Mouse (Mus musculus) stomach, embryonic 15.5 days (tissue): ENCODE results near the gene Heatr5a. TPM values are rescaled to one million over a fixed set of nuclear protein-coding genes. Genes with fewer than 3 reads are reported as not detected.

ENCODE experiments used
- ATAC-seq: fragments of 200-750 bp; cut with Nextera tagmentation; 2 replicates; pipeline ENCODE4 v1.8.0; 2017; ENCODE audit warnings: low read depth, moderate number of reproducible peaks, moderate TSS enrichment; ENCODE audit not compliant: insufficient read depth, low FRiP score
- H3K27ac ChIP-seq: fragments of 300-500 bp; sonication (generic); 2 replicates; pipeline ENCODE4 v1.5.1; 2015; ENCODE audit warnings: mild to moderate bottlenecking, inconsistent platforms
- H3K27me3 ChIP-seq: fragments of 300-500 bp; sonication (generic); replicated peaks from 2 replicates; pipeline ENCODE4 v1.6.1; 2015; ENCODE audit warnings: inconsistent platforms
- H3K36me3 ChIP-seq: fragments of 300-500 bp; sonication (generic); 2 replicates; pipeline ENCODE4 v1.6.1; 2015; ENCODE audit warnings: inconsistent platforms
- H3K4me1 ChIP-seq: fragments of 300-500 bp; sonication (generic); 2 replicates; pipeline ENCODE4 v1.6.1; 2015; ENCODE audit warnings: inconsistent platforms
- H3K4me2 ChIP-seq: fragments of 300-500 bp; sonication (generic); 2 replicates; pipeline ENCODE4 v1.6.1; 2015; ENCODE audit warnings: mild to moderate bottlenecking, inconsistent platforms
- H3K4me3 ChIP-seq: fragments of 300-500 bp; sonication (generic); replicated peaks from 2 replicates; pipeline ENCODE4 v1.5.1; 2015; ENCODE audit warnings: inconsistent platforms
- H3K9ac ChIP-seq: fragments of 300-500 bp; sonication (generic); 2 replicates; pipeline ENCODE4 v1.6.1; 2015; ENCODE audit warnings: inconsistent platforms
- H3K9me3 ChIP-seq: fragments of 300-500 bp; sonication (generic); 2 replicates; pipeline ENCODE4 v1.6.1; 2016; ENCODE audit warnings: inconsistent platforms
- WGBS: fragments of 180-500 bp; shearing (Covaris S2); methylation state at CpG from one replicate; pipeline ENCODE4 v1.1.7; 2015; 5-methylcytosine and 5-hydroxymethylcytosine counted together
- polyA plus RNA-seq: library from polyadenylated mRNA; unstranded; fragments of >200 nt; fragmentation: Nextera tagmentation; extraction: Ambion mirVana; gene quantifications from 2 replicates; pipeline ENCODE4 v1.2.1, GENCODE M21; 2015

The Heatr5a gene
- polyA plus RNA-seq, 1 experiment from 2014 or later: 10.0 TPM

DNA sequence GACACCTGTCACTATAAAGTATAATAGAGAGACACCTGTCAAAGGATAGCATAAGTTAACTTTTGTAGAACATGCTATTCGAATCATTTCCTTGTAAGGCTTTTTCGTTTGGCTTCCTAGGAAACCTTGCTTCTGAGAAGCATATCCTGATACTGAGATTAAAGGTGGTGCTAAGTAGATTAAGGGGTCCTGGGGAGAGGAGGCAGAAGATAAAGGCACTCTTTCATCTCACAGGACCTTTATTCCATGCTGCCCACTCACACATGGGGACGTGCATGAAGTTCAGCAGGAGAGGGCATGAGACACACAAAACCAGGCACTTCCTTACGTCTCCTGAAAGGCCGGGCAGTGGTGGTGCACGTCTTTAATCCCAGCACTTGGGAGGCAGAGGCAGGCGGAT lies 115.7 kb downstream of the Heatr5a start:
- ATAC-seq: no peak
- 69% methylated on average over 7 of the region's 7 CpGs for WGBS

DNA sequence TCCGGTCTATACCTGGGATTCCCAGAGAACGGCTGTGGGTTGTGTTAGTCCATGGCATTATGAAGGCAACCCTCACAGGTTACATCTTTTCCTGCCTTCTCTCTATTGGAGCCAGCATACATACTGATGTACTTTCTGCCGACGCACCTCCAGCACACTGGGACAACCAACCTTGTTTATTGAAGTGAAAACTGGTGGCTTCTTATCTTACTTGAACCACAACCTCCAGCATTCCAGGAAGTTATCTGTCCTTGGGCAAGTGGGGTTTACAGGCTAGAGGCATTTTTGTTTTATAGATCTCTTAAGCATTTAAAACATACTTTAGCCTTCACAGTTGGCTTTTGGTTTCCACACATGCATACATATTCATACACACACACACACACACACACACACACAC lies 119.5 kb downstream of the Heatr5a start:
- Histone ChIP-seq H3K4me2 (no peak overlapping the region), H3K9me3 (no peaks in the 10 kb centered on the region), H3K4me3 (no peak overlapping the region), H3K27ac (no peak overlapping the region), H3K4me1 (no peaks in the 10 kb centered on the region), H3K36me3 (no peaks in the 10 kb centered on the region), H3K9ac (no peak overlapping the region), H3K27me3 (no peaks in the 10 kb centered on the region)
- peak; percentile 81; the same call in 1 of the 2 replicates for ATAC-seq
- 74% methylated on average over 4 of the region's 4 CpGs for WGBS

More for the DNA sequence above, 115.7 kb downstream of the Heatr5a start:
- Histone ChIP-seq H3K4me1 (no peaks in the 10 kb centered on the region), H3K27ac (no peak overlapping the region), H3K4me2 (no peak overlapping the region), H3K4me3 (no peak overlapping the region), H3K36me3 (no peaks in the 10 kb centered on the region), H3K9me3 (no peaks in the 10 kb centered on the region), H3K27me3 (no peaks in the 10 kb centered on the region), H3K9ac (no peak overlapping the region)

- WGBS: 72% methylated on average over 3 of the region's 3 CpGs
These were observed 120.0 kb downstream of the Heatr5a start for GRCm38 (mm10) chr12:51851155-51851554.

DNA sequence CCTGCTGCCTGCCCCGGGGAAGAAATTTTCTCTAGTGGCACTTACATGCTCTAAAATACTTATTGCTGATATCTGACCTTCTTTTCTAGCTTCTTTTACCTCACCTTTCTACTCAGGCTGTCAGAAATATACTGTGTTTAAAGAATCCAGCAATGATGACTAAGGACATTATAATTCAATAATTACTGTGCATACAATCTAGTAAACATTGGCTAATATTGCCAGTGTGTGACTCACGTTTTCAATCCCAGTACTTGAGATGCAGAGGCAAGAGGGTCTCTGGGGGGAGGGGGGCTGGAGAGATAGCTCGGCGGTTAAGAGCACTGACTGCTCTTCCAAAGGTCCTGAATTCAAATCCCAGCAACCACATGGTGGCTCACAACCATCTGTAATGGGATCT lies 120.8 kb downstream of the Heatr5a start:
- Histone ChIP-seq H3K36me3 (no peaks in the 10 kb centered on the region), H3K4me2 (no peak overlapping the region), H3K9ac (no peak overlapping the region), H3K27me3 (no peaks in the 10 kb centered on the region), H3K4me3 (no peak overlapping the region), H3K4me1 (no peaks in the 10 kb centered on the region), H3K9me3 (no peaks in the 10 kb centered on the region), H3K27ac (no peak overlapping the region)
- no peak for ATAC-seq
- 69% methylated on average over 4 of the region's 4 CpGs for whole genome bisulfite sequencing

More at GRCm38 (mm10) chr12:51851155-51851554, 120.0 kb downstream of the Heatr5a start:
- Histone ChIP-seq H3K27ac (no peak overlapping the region), H3K36me3 (no peaks in the 10 kb centered on the region), H3K9me3 (no peaks in the 10 kb centered on the region), H3K4me1 (no peaks in the 10 kb centered on the region), H3K27me3 (no peaks in the 10 kb centered on the region), H3K4me3 (no peak overlapping the region), H3K9ac (no peak overlapping the region), H3K4me2 (no peak overlapping the region)
- ATAC-seq: no peak; the same call in 1 of the 2 replicates

DNA sequence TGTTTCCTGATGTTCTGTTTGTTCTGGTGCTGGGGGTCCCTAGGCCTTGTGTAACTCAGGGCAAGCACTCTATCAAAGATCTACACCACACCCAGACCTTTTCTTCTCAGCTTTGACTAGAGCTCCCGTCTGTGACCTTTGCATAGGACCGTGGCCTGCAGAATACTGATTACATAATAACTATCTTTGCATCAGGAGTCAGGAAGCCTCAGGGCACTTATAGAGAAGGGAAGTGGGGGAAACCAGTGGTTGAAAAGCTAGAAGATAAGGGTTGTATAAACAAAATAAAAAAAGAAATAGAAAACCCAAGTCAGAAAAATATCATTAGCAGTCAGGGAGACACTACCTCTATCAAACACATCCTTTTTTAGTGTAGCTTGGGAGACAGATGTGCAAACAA lies 121.2 kb downstream of the Heatr5a start:
- Histone ChIP-seq H3K9me3 (no peaks in the 10 kb centered on the region), H3K4me3 (no peak overlapping the region), H3K27ac (no peak overlapping the region), H3K4me2 (no peak overlapping the region), H3K4me1 (0 out of 2 replicates have a peak, but pooled peaks cover 2% of the 10 kb centered on the region), H3K36me3 (no peaks in the 10 kb centered on the region), H3K27me3 (no peaks in the 10 kb centered on the region), H3K9ac (no peak overlapping the region)
- ATAC-seq: no peak
- WGBS: 69% methylated on average over 2 of the region's 2 CpGs

- Histone ChIP-seq H3K4me3 (no peak overlapping the region), H3K27me3 (no peaks in the 10 kb centered on the region), H3K4me2 (no peak overlapping the region), H3K36me3 (no peaks in the 10 kb centered on the region), H3K9me3 (no peaks in the 10 kb centered on the region), H3K9ac (no peak overlapping the region), H3K27ac (no peak overlapping the region), H3K4me1 (0 out of 2 replicates have a peak, but pooled peaks cover 9% of the 10 kb centered on the region)
- ATAC-seq: no peak
- 79% methylated on average over 9 of the region's 9 CpGs for WGBS
These were observed 123.0 kb downstream of the Heatr5a start for GRCm38 (mm10) chr12:51847953-51848680.

DNA sequence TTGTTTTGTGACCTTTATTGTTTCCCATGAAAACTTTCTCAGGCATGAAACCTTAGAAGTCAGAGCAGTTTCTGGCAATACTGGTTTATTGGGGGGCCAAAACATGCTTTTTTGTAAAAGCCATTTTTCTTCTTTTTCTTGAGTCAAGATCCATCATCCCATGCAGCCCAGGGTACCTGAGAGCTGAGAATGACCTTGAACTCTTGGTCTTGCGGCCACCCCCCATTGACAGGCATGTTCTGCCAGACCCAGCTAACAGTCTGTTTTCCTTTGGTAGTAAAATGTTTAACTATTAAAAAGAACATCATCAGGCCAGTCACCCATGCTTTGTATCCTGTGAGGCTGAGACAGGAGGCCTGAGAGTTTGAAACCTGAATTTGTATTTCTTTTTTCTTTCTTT lies 125.9 kb downstream of the Heatr5a start:
- Histone ChIP-seq H3K4me3 (peak overlapping the region; percentile 55; the same call in 1 of the 2 replicates), H3K4me1 (0 out of 2 replicates have a peak, but pooled peaks cover 9% of the 10 kb centered on the region), H3K4me2 (peak overlapping the region; percentile 70), H3K9me3 (no peaks in the 10 kb centered on the region), H3K27ac (peak overlapping the region; percentile 95; the same call in 1 of the 2 replicates), H3K27me3 (no peaks in the 10 kb centered on the region), H3K9ac (no peak overlapping the region), H3K36me3 (no peaks in the 10 kb centered on the region)
- WGBS: 23% methylated on average over 1 of the region's 1 CpGs
- no peak for ATAC-seq

DNA sequence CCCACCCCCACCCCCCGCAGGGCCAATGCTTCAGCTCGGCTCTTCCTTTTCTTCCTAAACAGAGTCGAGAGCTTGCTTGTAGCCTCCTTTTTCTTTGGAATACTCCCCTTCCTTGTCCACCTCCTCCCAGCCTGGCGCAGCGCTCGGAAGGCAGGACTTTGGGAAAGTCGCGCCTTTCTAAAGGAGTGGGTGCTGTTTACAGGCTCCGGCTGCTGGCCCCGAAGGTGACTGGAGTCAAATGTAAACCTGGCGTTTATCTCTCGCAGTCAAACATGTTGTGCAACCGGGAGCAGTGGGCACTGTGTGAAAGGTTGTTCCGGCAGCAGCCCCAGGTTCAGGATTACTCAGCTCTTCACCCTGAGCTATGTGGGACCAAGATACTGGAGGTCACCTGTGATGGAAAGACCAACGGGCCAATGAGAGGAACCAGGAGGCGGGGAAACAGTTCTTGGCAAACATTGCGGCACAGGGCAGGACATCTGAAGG lies 126.3 kb downstream of the Heatr5a start:
- Histone ChIP-seq H3K36me3 (no peaks in the 10 kb centered on the region), H3K9me3 (no peaks in the 10 kb centered on the region), H3K4me1 (0 out of 2 replicates have a peak, but pooled peaks cover 9% of the 10 kb centered on the region), H3K27ac (peak overlapping the region; percentile 95), H3K27me3 (no peaks in the 10 kb centered on the region), H3K4me3 (peak overlapping the region; percentile 55), H3K4me2 (peak overlapping the region; percentile 70), H3K9ac (peak overlapping the region; percentile 32; the same call in 1 of the 2 replicates)
- WGBS: 0% methylated on average over 17 of the region's 17 CpGs
- ATAC-seq: peak; percentile 99

- WGBS: 30% methylated on average over 15 of the region's 15 CpGs
- Histone ChIP-seq H3K4me1 (0 out of 2 replicates have a peak, but pooled peaks cover 9% of the 10 kb centered on the region), H3K9me3 (no peaks in the 10 kb centered on the region), H3K4me3 (peak overlapping the region; percentile 55), H3K36me3 (no peaks in the 10 kb centered on the region), H3K27ac (peak overlapping the region; percentile 95), H3K27me3 (no peaks in the 10 kb centered on the region), H3K9ac (peak overlapping the region; percentile 32; the same call in 1 of the 2 replicates), H3K4me2 (peak overlapping the region; percentile 70)
- no peak for ATAC-seq
These were observed 127.3 kb downstream of the Heatr5a start for GRCm38 (mm10) chr12:51843576-51844520.

- 0 out of 2 replicates have a peak, but pooled peaks cover 9% of the 10 kb centered on the region for H3K4me1 ChIP-seq
- no peaks in the 10 kb centered on the region for H3K27me3 ChIP-seq
- H3K36me3 ChIP-seq: no peaks in the 10 kb centered on the region
- no peak overlapping the region for H3K9ac ChIP-seq
- no peak overlapping the region for H3K4me3 ChIP-seq
- H3K4me2 ChIP-seq: no peak overlapping the region
- 65% methylated on average over 6 of the region's 6 CpGs for whole genome bisulfite sequencing
- no peaks in the 10 kb centered on the region for H3K9me3 ChIP-seq
- ATAC-seq: no peak
- H3K27ac ChIP-seq: no peak overlapping the region
These were observed 128.8 kb downstream of the Heatr5a start for GRCm38 (mm10) chr12:51842081-51842864.

- ATAC-seq: no peak
- H3K36me3 ChIP-seq: no peaks in the 10 kb centered on the region
- H3K27me3 ChIP-seq: no peaks in the 10 kb centered on the region
- no peak overlapping the region for H3K4me3 ChIP-seq
- no peak overlapping the region for H3K4me2 ChIP-seq
- 0 out of 2 replicates have a peak, but pooled peaks cover 7% of the 10 kb centered on the region for H3K4me1 ChIP-seq
- no peak overlapping the region for H3K9ac ChIP-seq
- 84% methylated on average over 1 of the region's 1 CpGs for WGBS
- H3K9me3 ChIP-seq: no peaks in the 10 kb centered on the region
- H3K27ac ChIP-seq: no peak overlapping the region
These were observed 131.3 kb downstream of the Heatr5a start for GRCm38 (mm10) chr12:51839856-51840255.
